Mouse (Mus musculus): ENCODE results near the gene Pcdh9. TPM values are rescaled to one million over a fixed set of nuclear protein-coding genes. Genes with fewer than 3 reads are reported as not detected.

Gene Pcdh9
- total and polyA plus RNA-seq, 3 experiments: 0.70 to 1.8 (median 1.2) TPM

- Histone ChIP-seq H3K79me2 (replicated peaks; ENCODE audit: control insufficient read depth, insufficient read depth, low read length) (no peaks in the 10 kb centered on the region), H3K27me3 (ENCODE audit: control insufficient read depth, insufficient read depth, low read length) (no peaks in the 10 kb centered on the region), H3K27ac (no peak overlapping the region), H3K4me1 (ENCODE audit: control insufficient read depth, insufficient read depth, low read length) (no peaks in the 10 kb centered on the region), H3K9ac (ENCODE audit: low read depth, low read length) (no peak overlapping the region), H3K36me3 (ENCODE audit: control insufficient read depth, insufficient read depth, low read length) (no peaks in the 10 kb centered on the region), H3K4me3 (no peak overlapping the region)
- no peak for DNase-seq
- TF ChIP-seq EP300 (IDR thresholded peaks at IDR 0.05; ENCODE audit: insufficient read depth, low read depth, low read length): no peak
- no peak for TF ChIP-seq POLR2A (IDR thresholded peaks at IDR 0.05; ENCODE audit: insufficient read depth, low read depth, low read length)
- TF ChIP-seq CTCF (IDR thresholded peaks at IDR 0.05): no peak
- intact Hi-C loops (cut with DNase I): no loop called here
- 69% methylated on average over 3 of the region's 3 CpGs for WGBS
Observed at GRCm38 (mm10) chr14:93126993-93127392, 763.5 kb downstream of the Pcdh9 start.

DNA sequence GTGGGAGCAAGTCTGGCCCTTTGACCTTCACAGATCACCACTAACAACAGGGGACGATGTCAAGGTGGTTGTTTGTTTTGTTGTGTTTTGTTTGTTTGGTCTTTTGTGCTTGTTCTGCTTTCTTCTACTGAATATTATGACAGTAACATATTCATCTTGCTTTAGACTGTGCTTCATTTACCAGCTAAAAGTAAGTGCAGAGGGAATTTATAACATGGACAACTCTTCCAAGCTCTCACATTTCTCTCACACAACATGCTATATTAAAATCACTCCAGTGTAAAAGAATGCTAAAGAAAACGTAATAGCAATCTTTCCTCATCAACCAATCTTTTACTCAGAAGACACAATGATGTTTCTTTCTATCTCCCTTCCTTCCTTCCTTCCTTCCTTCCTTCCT, 787.7 kb downstream of the Pcdh9 start:
- 75% methylated on average over 2 of the region's 2 CpGs for WGBS
- TF ChIP-seq CTCF (IDR thresholded peaks at IDR 0.05) (no peak), POLR2A (IDR thresholded peaks at IDR 0.05; ENCODE audit: insufficient read depth, low read depth, low read length) (no peak), EP300 (IDR thresholded peaks at IDR 0.05; ENCODE audit: insufficient read depth, low read depth, low read length) (no peak)
- H3K36me3 ChIP-seq (ENCODE audit: control insufficient read depth, insufficient read depth, low read length): no peaks in the 10 kb centered on the region
- no peak overlapping the region for H3K27ac ChIP-seq
- H3K27me3 ChIP-seq (ENCODE audit: control insufficient read depth, insufficient read depth, low read length): no peaks in the 10 kb centered on the region
- H3K9ac ChIP-seq (ENCODE audit: low read depth, low read length): no peak overlapping the region
- no peaks in the 10 kb centered on the region for H3K79me2 ChIP-seq (replicated peaks; ENCODE audit: control insufficient read depth, insufficient read depth, low read length)
- intact Hi-C loops (cut with DNase I): no loop called here
- no peak overlapping the region for H3K4me3 ChIP-seq
- no peaks in the 10 kb centered on the region for H3K4me1 ChIP-seq (ENCODE audit: control insufficient read depth, insufficient read depth, low read length)
- no peak for DNase-seq

GRCm38 (mm10) chr14:93095081-93095480, 795.4 kb downstream of the Pcdh9 start:
- WGBS: 75% methylated on average over 2 of the region's 2 CpGs
- Histone ChIP-seq H3K79me2 (replicated peaks; ENCODE audit: control insufficient read depth, insufficient read depth, low read length) (no peaks in the 10 kb centered on the region), H3K9ac (ENCODE audit: low read depth, low read length) (no peak overlapping the region), H3K4me1 (ENCODE audit: control insufficient read depth, insufficient read depth, low read length) (no peaks in the 10 kb centered on the region), H3K36me3 (ENCODE audit: control insufficient read depth, insufficient read depth, low read length) (no peaks in the 10 kb centered on the region), H3K27ac (no peak overlapping the region), H3K27me3 (ENCODE audit: control insufficient read depth, insufficient read depth, low read length) (no peaks in the 10 kb centered on the region), H3K4me3 (no peak overlapping the region)
- intact Hi-C loops (cut with DNase I): no loop called here
- no peak for DNase-seq
- TF ChIP-seq CTCF (IDR thresholded peaks at IDR 0.05) (no peak), POLR2A (IDR thresholded peaks at IDR 0.05; ENCODE audit: insufficient read depth, low read depth, low read length) (no peak), EP300 (IDR thresholded peaks at IDR 0.05; ENCODE audit: insufficient read depth, low read depth, low read length) (no peak)

- no peak overlapping the region for H3K9ac ChIP-seq (ENCODE audit: low read depth, low read length)
- WGBS: 40% methylated on average over 4 of the region's 4 CpGs
- no peak overlapping the region for H3K4me3 ChIP-seq
- no peaks in the 10 kb centered on the region for H3K36me3 ChIP-seq (ENCODE audit: control insufficient read depth, insufficient read depth, low read length)
- H3K4me1 ChIP-seq (ENCODE audit: control insufficient read depth, insufficient read depth, low read length): no peaks in the 10 kb centered on the region
- intact Hi-C loops (cut with DNase I): no loop called here
- no peaks in the 10 kb centered on the region for H3K27me3 ChIP-seq (ENCODE audit: control insufficient read depth, insufficient read depth, low read length)
- H3K79me2 ChIP-seq (replicated peaks; ENCODE audit: control insufficient read depth, insufficient read depth, low read length): no peaks in the 10 kb centered on the region
- DNase-seq: no peak
- no peak overlapping the region for H3K27ac ChIP-seq
- TF ChIP-seq CTCF (IDR thresholded peaks at IDR 0.05): no peak
- no peak for TF ChIP-seq POLR2A (IDR thresholded peaks at IDR 0.05; ENCODE audit: insufficient read depth, low read depth, low read length)
- TF ChIP-seq EP300 (IDR thresholded peaks at IDR 0.05; ENCODE audit: insufficient read depth, low read depth, low read length): no peak
Observed at GRCm38 (mm10) chr14:93092806-93093205, 797.7 kb downstream of the Pcdh9 start.

DNA sequence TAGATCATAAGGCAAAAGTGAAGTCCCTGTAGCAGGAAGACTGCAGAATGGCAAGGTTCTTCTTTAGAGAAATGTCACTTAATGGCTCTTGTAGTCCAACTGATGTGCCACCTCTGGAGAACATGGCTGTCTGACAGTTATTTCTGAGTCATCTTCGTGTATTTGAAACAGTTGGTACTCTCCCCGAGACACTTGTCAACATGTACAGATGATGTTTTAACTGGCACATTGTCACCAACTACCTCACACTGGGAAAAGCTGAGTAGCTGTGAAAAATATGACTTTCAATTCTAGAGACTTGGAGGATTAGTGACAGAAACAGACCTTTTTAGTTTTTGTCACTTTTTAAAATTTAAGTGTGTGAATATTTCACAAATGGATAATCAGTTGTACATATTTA, 804.8 kb downstream of the Pcdh9 start:
- 39% methylated on average over 2 of the region's 2 CpGs for WGBS
- no peaks in the 10 kb centered on the region for H3K4me1 ChIP-seq (ENCODE audit: control insufficient read depth, insufficient read depth, low read length)
- H3K36me3 ChIP-seq (ENCODE audit: control insufficient read depth, insufficient read depth, low read length): no peaks in the 10 kb centered on the region
- H3K79me2 ChIP-seq (replicated peaks; ENCODE audit: control insufficient read depth, insufficient read depth, low read length): no peaks in the 10 kb centered on the region
- no peaks in the 10 kb centered on the region for H3K27me3 ChIP-seq (ENCODE audit: control insufficient read depth, insufficient read depth, low read length)
- H3K9ac ChIP-seq (ENCODE audit: low read depth, low read length): no peak overlapping the region
- intact Hi-C loops (cut with DNase I): no loop called here
- no peak overlapping the region for H3K27ac ChIP-seq
- TF ChIP-seq POLR2A (IDR thresholded peaks at IDR 0.05; ENCODE audit: insufficient read depth, low read depth, low read length) (no peak), CTCF (IDR thresholded peaks at IDR 0.05) (no peak), EP300 (IDR thresholded peaks at IDR 0.05; ENCODE audit: insufficient read depth, low read depth, low read length) (no peak)
- no peak for DNase-seq
- no peak overlapping the region for H3K4me3 ChIP-seq

DNA sequence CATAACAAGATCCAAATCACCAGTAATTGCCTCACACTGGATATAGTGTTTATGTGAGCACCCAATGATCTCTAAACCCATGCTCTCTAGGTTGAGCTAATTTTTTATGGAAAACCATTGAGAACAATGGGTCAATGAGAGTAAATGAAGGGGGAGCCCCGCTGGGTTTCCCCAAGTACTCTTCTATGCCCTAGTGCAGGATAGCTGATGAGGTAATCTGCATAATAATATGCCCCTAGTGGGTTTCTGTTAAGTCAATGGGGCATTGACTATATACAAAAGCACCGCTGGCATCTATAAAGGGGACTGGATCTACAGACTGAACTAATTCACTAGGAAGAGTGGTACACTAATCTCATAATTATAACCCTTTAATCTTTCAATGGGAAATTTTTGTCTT, 807.3 kb downstream of the Pcdh9 start:
- 48% methylated on average over 2 of the region's 2 CpGs for WGBS
- no peaks in the 10 kb centered on the region for H3K27me3 ChIP-seq (ENCODE audit: control insufficient read depth, insufficient read depth, low read length)
- H3K27ac ChIP-seq: no peak overlapping the region
- no peak overlapping the region for H3K4me3 ChIP-seq
- no peak overlapping the region for H3K9ac ChIP-seq (ENCODE audit: low read depth, low read length)
- no peaks in the 10 kb centered on the region for H3K4me1 ChIP-seq (ENCODE audit: control insufficient read depth, insufficient read depth, low read length)
- no peak for DNase-seq
- no peak for TF ChIP-seq CTCF (IDR thresholded peaks at IDR 0.05)
- TF ChIP-seq POLR2A (IDR thresholded peaks at IDR 0.05; ENCODE audit: insufficient read depth, low read depth, low read length): no peak
- TF ChIP-seq EP300 (IDR thresholded peaks at IDR 0.05; ENCODE audit: insufficient read depth, low read depth, low read length): no peak
- intact Hi-C loops (cut with DNase I): no loop called here
- no peaks in the 10 kb centered on the region for H3K79me2 ChIP-seq (replicated peaks; ENCODE audit: control insufficient read depth, insufficient read depth, low read length)
- H3K36me3 ChIP-seq (ENCODE audit: control insufficient read depth, insufficient read depth, low read length): no peaks in the 10 kb centered on the region

Measured in heart, adult 2 months (tissue).